Comparison of ENCODE assay signal across 8 mouse cellular contexts in the genomic region with DNA sequence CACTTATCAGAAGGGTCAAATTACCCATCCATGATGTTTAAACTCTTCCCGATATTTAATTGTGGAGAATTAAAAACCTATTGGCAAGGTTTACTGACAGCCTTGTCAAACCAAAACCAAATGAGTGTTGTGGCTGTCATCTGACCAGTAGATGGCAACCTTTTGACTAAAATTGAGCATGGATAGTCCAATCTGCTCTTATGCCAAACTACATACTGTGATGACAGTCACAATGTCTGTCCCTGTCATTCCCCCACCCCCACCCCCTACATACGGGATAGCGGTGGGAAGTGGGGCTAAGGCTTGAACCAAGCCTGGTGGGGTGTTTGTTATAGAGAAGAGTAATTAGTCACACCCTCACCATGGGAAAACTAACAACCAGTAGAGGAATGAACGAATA. TPM values are rescaled to one million over a fixed set of nuclear protein-coding genes. Genes with fewer than 3 reads are reported as not detected.
DNase-seq lines count a peak whose midpoint lies in the region; ATAC-seq and TF ChIP-seq lines count a peak whose summit lies in the region.

No protein-coding gene starts in this region.

- H3K4me2 ChIP-seq in lung, embryonic 14.5 days: no peak overlapping the region
- no peak overlapping the region for H3K4me2 ChIP-seq in forebrain, postnatal 0 days (ENCODE audit: low read depth)

- H3K27me3 ChIP-seq in lung, embryonic 14.5 days (ENCODE audit: insufficient read depth, low read length): no peaks in the 10 kb centered on the region
- H3K27me3 ChIP-seq in forebrain, postnatal 0 days (ENCODE audit: insufficient read depth, low read length): no peaks in the 10 kb centered on the region

- peak; percentile 29 for DNase-seq in gastrocnemius, adult 18-20 months (ENCODE audit: low spot score)
- DNase-seq in gastrocnemius, postnatal 10 days: no peak
- DNase-seq in lung, embryonic 14.5 days: peak; percentile 81
- DNase-seq in lung, postnatal 4 days: no peak
- peak; percentile 34 for DNase-seq in forebrain, postnatal 0 days
- peak; percentile 62 for DNase-seq in retina, embryonic 14.5 days (ENCODE audit: low spot score)
- no peak for DNase-seq in spleen, postnatal 10 days (ENCODE audit: low spot score in 2 of 2)
- no peak for DNase-seq in urinary bladder, postnatal 25 days (ENCODE audit: low spot score)

- peak; percentile 56 for ATAC-seq in lung, embryonic 14.5 days (ENCODE audit: insufficient read depth)
- peak; percentile 32; the same call in 1 of the 2 replicates for ATAC-seq in forebrain, postnatal 0 days

- no peak overlapping the region for H3K4me3 ChIP-seq in lung, embryonic 14.5 days (ENCODE audit: low read depth, low read length)
- no peak overlapping the region for H3K4me3 ChIP-seq in forebrain, postnatal 0 days (ENCODE audit: low read depth, low read length)

- 40% methylated on average over 4 of the region's 4 CpGs for WGBS in lung, embryonic 14.5 days
- WGBS in forebrain, postnatal 0 days: 49% methylated on average over 4 of the region's 4 CpGs

- no peaks in the 10 kb centered on the region for H3K4me1 ChIP-seq in lung, embryonic 14.5 days (ENCODE audit: insufficient read depth)
- no peaks in the 10 kb centered on the region for H3K4me1 ChIP-seq in forebrain, postnatal 0 days (ENCODE audit: insufficient read depth)

- H3K9me3 ChIP-seq in lung, embryonic 14.5 days (ENCODE audit: low read depth, low read length): no peaks in the 10 kb centered on the region
- no peaks in the 10 kb centered on the region for H3K9me3 ChIP-seq in forebrain, postnatal 0 days (ENCODE audit: low read length)

- no peak overlapping the region for H3K9ac ChIP-seq in lung, embryonic 14.5 days
- no peak overlapping the region for H3K9ac ChIP-seq in forebrain, postnatal 0 days

- peak; percentile 69 for TF ChIP-seq CTCF in lung, embryonic 14.5 days (IDR thresholded peaks at IDR 0.05; ENCODE audit: low read depth)
- TF ChIP-seq CTCF in forebrain, postnatal 0 days (IDR thresholded peaks at IDR 0.05; ENCODE audit: low read depth): peak; percentile 60

- H3K36me3 ChIP-seq in lung, embryonic 14.5 days (ENCODE audit: insufficient read depth): no peaks in the 10 kb centered on the region
- no peaks in the 10 kb centered on the region for H3K36me3 ChIP-seq in forebrain, postnatal 0 days (ENCODE audit: insufficient read depth)

- no peak overlapping the region for H3K27ac ChIP-seq in lung, embryonic 14.5 days (ENCODE audit: low read depth)
- H3K27ac ChIP-seq in forebrain, postnatal 0 days (ENCODE audit: low read depth, low read length): no peak overlapping the region

RNA-seq across cellular contexts. Expression of a gene that starts 34.6 kb away (rescaled TPM):
- total RNA-seq in gastrocnemius, adult 18-20 months (2021): 1 to 10 TPM; 3.7 to 6.0 TPM
- total RNA-seq in gastrocnemius, postnatal 10 days (2021): 1 to 10 TPM; 5.5 to 7.5 TPM
- polyA plus RNA-seq in lung, embryonic 14.5 days (2014; fragmentation: Nextera tagmentation; extraction: Ambion mirVana): 0.50 and 0.74 TPM in 2 replicates
- total RNA-seq in forebrain, postnatal 0 days (2014; rRNA removed): 1.8 and 2.6 TPM in 2 replicates
- 1.1 and 1.7 TPM in 2 replicates for polyA plus RNA-seq in forebrain, postnatal 0 days (2015; fragmentation: Nextera tagmentation; extraction: Ambion mirVana)

Comparison
In these comparisons a context has a peak if more than half of its experiments do, and no peak if none do; other contexts are left out.
1. DNase-seq: peak in gastrocnemius, adult 18-20 months (single experiment), lung, embryonic 14.5 days (single experiment), forebrain, postnatal 0 days (single experiment) and retina, embryonic 14.5 days (single experiment); none in gastrocnemius, postnatal 10 days (single experiment), lung, postnatal 4 days (0 of 2), spleen, postnatal 10 days (0 of 2) and urinary bladder, postnatal 25 days (single experiment).